Mouse (Mus musculus) neutrophil, adult 65 days (primary cell): Measurements from ENCODE around the gene Fabp1. TPM values are rescaled to one million over a fixed set of nuclear protein-coding genes. Genes with fewer than 3 reads are reported as not detected.

ENCODE experiments used
- total RNA-seq: library from RNA; stranded (reverse); gene quantifications from 2 replicates; pipeline ENCODE4 v1.2.4, GENCODE M21; 2023

The Fabp1 gene
- total RNA-seq = not detected in 2 replicates

DNA sequence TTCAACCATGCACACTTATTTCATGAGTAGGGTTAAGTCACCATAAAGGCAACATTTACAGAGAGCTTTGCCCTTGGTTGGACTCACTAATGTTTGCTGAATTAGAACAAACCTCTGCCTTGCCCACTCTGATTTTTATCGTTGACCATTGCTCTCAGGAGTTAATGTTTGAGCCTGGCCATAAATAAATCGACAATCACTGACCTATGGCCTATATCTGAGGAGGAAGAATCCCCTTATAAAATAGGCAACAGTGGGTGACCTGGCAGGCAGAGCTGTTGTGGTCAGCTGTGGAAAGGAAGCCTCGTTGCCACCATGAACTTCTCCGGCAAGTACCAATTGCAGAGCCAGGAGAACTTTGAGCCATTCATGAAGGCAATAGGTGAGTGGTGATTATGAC, at the start of gene Fabp1:
Fabp1 (plus strand) TSS at position 216 of the 400 bp plus-strand sequence.

Other genes starting within 250 kb of the Fabp1 start
- gene Foxi3, start 243.3 kb upstream of the Fabp1 start, total RNA-seq = not detected in 2 replicates
- not detected in 2 replicates for gene Thnsl2, start 55.4 kb upstream of the Fabp1 start, total RNA-seq
- gene Krcc1, start 71.8 kb downstream of the Fabp1 start, total RNA-seq = 25.8 and 28.8 TPM in 2 replicates
- gene Smyd1, start 122.4 kb downstream of the Fabp1 start, total RNA-seq = 0.25 TPM in 1 of 2 replicates, not detected in the other
- gene Cd8b1, start 123.0 kb downstream of the Fabp1 start, total RNA-seq = 0.32 TPM in 1 of 2 replicates, not detected in the other
- gene Cd8a, start 173.6 kb downstream of the Fabp1 start, total RNA-seq = not detected in 2 replicates
- gene Rmnd5a, start 240.8 kb downstream of the Fabp1 start, total RNA-seq = 41.3 and 59.6 TPM in 2 replicates